Mouse (Mus musculus): Measurements from ENCODE around the gene Rinl. TPM values are rescaled to one million over a fixed set of nuclear protein-coding genes. Genes with fewer than 3 reads are reported as not detected.
A peak's percentile ranks its signal among the peaks of the same experiment; 100 is the strongest.

The Rinl gene
- total RNA-seq, 2 experiments from 2014 or later, result 2.4 to 3.0 TPM

DNA sequence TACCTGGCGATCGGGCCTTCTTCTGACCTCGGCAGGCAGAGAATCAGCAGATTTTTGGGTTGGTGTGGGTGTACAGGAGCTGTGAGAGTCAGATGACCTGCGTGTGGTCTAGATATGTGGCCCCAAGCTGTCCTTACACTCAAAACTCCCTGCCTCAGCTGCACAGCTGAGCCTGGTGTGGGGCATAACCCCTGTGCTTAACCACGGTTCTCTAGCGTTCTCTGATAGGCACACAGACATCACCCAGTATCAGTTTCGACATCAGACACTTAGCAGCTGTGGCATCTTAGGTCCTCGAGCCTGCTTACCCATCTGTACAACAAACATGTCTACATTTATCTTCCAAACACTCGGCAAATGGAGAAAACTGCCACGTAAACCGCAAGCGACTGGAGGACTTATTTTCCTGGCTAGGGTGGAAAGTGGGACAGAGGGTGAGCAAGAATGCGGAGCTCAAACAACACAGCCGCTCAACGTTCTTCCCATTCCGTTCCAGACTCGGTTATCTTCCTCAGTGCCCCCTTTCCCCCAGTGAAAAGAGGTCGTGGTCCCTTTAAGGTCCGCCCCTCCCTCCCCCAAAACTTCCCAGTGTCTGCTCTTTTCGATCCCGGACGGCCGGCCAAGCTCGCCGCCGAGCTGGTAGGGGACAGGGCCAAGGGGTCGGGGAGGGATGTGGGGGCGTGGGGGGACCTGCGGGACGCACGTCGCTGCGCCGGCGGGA, 19.6 kb downstream of the Rinl start, which contains the start of gene Hnrnpl:
Hnrnpl (plus strand) TSS at position 321 of the 721 bp plus-strand sequence.
- DNase-seq (ENCODE audit: low spot score in 2 of 2), result no peak

DNA sequence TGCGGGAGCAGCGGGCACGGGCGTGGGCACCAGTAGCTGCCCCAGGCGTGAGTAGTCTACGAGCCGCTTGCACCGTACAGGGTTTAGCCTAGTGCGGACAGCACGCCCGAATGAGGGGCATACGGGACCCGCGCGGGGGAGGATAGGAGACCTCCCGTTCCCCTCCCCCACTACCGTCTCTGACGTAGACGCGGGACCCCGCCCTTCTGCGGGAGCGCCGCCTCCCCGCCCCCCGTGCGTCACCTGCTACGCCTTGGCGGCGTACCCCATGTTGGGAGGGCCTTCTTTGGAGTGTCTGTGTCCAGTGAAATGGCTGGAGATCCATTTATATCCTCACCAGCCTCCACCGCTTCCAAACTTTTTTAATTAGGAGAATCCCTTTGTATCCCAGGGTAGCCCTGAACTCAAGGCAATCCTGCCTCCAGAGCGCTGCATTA, 20.2 kb downstream of the Rinl start:
- DNase-seq (ENCODE audit: low spot score in 2 of 2), result peak; percentile 93 to 96

DNA sequence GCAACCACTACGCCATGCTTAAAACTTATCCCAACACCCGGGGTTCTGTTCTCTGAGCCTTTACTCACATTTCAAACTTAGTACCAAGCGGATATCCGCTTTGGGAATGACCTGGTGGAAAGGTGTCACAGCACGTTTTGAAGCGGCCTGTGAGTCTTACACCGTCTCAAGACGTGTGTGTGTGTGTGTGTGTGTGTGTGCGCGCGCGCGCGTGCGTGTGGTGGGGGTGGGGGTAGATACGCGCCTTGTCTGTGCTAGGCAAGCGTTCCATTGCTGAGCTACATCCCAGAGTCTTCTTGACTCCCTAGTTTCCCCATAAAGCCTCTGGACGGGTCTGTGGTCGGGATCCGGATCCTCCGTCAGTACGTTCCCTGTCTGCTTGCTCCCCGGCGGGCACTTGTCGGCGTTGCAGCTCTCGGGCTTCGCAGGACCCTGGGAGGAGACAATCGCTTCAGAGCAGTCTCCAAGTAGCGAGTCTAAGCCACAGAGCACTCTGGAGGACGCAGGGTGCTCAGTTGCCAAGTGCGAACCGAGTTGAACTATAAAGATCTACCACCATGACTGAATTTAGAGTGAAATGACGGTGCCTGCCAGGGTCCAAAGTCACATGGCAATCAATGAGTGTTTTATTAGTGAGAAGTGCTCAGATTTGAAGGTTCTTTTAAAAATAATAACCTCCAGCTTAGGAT, 20.8 kb downstream of the Rinl start:
- DNase-seq (ENCODE audit: low spot score in 2 of 2), result peak in 1 of 2 experiments; percentile 49

DNA sequence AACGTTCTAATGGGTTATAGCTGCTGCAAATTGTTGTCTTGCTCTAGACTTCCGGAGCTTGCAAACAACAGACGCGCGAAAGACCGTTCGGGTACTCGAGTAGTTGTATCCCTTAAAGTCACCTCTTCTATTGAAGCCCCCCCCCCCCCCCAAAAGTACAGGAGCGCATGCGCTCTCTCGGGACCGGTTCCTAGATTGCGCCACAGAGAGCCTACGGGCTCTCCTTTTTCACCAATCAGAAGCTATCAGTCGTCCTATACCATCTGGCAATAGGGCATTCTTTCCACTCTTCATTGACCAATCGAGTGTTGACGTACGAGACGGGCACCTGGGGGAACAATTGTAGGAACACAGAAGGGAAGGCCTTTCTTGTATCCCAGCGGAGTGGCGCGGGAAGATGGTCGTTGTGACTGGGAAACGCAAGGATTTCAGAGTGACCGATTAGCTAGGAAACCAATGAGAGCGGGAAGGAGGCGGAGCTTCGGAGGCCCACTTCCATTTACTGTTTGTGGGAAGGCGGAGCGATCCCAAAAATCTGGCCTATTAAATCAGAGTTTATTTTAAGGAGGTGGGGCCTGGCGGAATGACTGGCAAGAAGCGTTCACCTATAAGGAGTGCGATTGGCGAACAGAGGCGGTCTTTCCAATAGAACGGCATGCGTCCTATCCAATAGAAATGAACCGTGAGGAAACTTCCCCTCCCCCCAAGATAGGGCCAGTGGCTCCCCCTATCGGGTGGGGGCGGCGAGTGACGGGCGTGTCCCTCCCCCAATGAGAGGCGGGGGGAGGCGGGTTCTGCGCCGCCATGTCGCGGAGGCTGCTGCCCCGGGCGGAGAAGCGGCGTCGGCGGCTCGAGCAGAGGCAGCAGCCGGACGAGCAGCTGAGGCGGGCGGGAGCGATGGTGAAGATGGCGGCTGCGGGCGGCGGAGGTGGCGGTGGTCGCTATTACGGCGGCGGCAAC, 21.6 kb downstream of the Rinl start:
- peak; percentile 98 to 100 for DNase-seq (ENCODE audit: low spot score in 2 of 2)

DNA sequence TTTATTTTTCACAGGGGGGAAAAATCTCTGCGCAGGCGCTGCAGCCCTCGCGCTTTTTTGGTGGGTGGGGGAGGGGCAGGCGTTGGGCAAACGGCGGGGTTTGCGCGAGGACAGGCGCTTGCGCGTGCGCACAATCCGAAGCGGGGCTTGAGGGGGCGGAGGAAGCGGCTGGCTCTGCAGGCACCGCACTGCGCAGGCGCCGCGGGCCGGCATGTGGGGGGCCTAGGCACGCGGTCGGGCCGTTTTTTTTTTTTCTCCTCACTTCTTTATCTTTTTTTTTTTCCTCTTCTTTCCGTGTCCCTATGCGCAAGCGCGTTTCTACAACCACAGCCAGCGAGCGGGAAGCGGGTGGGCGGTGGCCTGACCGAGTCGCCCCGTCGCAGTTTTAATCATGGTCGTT, 22.5 kb downstream of the Rinl start:
- DNase-seq (ENCODE audit: low spot score in 2 of 2), result peak; percentile 85 to 93

DNA sequence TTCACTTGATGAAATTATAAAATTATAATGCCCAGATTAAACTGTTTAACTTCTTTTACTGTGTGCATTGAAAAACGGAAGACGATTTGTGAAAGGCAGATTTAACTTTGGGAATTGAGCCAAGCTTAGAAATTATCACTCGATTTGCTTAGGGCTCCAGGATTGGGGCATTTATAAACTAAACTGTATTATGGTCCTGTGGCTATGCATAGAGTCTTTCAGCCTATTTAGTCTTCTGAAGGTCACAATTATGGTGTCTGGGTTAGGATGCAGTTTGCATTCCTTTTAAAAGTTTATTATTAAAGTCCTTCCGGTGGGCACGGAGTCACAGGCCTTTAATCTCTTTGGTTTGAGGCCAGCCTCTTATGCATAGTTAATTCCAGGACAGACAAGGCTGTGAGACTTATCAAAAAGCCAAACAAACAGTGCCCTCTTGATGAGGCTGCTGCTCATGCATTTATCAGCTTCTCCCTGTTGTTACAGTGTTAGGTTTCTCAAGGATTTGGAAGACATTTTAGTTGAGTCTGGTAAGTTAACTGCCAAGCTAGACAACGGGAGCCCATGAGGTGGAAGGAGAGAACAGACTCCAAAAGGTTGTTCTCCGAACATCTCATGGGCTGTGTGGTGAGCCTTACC, 23.0 kb downstream of the Rinl start:
- no peak for DNase-seq (ENCODE audit: low spot score in 2 of 2)

DNA sequence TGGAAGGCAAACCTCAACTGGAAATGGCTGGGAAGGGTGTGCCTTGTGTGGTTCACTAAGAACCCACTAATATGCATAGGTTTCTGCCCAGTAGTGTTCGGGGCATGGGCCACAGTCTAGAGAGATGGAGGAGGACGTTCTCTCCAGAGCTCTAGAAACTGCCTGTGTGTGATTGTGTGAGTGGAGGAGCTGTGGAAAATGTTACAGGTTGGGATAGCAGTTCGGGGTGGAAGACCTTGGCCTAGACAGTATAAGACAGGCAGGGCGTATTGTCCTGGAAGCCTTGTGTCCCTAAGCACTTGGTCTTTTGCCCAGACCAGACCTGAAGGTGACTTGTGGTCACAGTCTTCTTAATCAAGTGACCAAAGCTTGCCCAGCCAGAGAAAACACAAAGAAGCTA, 23.7 kb downstream of the Rinl start:
- DNase-seq (ENCODE audit: low spot score in 2 of 2), result no peak

DNA sequence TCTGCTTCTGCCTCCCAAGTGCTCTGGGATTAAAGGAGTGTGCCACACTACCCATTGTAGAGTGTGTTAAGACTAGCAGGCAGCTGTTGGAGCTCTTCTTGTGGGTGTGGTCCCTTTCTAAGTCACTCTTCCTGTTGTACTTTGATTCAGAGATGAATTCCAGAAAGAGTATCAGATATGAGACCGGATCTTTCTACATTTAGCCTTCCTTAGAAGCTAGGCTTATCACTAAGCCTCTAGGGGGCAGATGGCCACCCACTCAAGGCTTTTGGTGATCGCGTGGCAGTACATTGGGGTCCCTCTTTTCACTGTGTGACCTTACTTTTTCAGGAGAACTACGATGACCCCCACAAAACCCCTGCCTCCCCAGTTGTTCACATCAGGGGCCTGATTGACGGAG, 24.2 kb downstream of the Rinl start:
- no peak for DNase-seq (ENCODE audit: low spot score in 2 of 2)

DNA sequence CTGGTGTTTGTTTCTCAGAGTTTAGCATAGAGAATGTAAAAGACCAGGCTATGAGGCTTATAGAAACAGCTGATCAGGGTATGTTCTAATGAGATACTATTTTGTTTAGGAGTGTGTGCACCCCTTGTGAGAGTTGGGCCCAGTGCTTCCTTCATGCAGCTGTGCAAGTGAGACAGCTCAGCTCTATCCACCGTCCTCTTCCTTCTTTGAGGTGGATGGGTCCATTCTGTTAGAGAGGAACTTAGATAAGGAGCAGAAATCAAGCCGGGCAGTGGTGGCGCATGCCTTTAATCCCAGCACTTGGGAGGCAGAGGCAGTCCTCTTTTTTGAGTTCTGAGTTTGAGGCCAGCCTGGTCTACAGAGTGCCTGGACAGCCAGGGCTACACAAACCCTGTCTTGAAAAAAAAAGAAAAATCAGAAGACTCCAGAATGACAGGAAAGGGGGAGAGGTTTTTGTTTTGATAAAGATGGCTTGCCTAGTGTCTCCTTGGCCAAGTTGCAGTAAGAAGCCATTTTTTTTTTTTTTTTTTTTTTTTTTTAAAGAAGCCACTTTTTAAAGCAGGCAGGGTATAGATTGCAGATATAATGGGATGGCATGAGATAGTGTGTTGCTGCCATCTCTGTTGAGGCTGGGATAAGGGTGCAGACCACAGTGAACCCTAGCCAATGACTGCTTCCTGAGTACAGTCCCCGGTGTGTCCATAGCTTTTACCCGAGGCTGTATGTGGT, 25.7 kb downstream of the Rinl start:
- DNase-seq (ENCODE audit: low spot score in 2 of 2), result no peak

DNA sequence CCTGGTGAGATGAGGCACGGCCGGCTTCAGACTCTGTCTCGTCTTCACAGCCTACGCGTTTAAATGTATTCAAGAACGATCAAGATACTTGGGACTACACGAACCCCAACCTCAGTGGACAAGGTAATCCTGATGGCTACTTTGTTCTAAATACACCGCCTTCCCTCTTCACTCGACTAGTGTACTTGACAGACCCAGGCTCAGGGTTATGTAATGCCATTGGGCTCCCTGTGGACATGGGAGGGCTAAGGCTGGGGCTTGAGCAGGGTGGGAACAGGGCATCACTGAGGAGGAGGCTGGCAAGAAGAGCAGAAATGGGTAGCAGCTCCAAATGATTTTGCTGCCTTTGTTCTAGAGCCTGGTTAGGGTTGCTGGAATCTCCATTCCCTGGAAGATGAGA, 26.5 kb downstream of the Rinl start:
- DNase-seq (ENCODE audit: low spot score in 2 of 2), result no peak

DNA sequence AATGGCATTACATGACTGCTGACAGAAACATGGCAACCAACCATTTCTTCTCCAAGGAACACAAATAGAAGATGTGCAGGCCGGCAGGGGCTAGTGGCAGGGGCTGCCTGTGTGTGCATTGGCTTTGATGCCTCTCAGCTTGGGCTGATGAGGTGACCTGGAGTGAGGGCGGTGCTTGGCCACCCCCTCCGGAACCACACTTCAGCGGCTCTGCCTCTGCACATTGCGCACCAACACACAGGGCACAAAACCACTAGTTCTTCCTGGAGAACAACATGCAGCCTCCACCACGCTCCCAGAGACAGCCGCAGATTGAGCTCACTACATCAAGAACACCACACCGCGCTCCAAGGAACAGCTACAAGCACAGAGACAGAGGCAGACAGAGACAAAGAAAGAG, 27.4 kb downstream of the Rinl start:
- no peak for DNase-seq (ENCODE audit: low spot score in 2 of 2)

DNA sequence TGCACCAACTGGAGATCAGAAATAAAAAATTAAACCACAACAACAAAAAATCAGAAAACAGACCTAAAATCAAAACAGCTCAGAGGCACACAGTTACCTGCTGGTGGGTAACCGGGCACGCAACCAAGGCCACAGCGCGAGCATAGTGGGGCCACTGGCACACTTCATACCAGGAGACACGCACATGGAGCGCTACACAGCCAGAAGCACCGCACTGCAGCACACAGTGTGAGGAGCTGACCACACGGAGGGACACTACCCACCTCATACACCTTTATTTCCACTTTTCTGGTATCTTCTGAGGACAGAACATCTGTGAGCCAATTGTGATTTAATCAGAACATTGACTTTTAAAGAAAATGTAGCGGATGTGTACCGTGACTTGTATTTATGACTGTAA, 28.2 kb downstream of the Rinl start:
- DNase-seq (ENCODE audit: low spot score in 2 of 2), result no peak

DNA sequence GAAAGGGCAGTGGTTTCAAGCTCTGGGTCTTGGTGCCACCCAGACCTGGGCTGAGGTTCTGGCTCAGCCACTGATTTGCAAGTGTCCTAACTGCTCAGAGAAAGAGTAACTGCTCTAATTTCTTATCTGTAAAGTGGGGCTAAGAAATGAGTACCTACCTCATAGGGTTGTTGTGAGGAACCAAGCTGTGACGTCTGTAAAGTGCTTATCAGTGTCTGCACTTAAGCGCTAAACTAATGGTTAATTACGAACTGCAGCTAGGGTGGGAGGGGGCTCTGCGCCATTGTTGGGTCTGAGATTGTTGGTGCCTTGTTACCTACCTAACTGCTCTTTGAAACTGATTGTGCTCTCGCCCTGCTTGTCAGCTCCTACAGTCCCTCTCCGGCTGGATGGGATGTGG, 28.8 kb downstream of the Rinl start:
- DNase-seq (ENCODE audit: low spot score in 2 of 2), result no peak

DNA sequence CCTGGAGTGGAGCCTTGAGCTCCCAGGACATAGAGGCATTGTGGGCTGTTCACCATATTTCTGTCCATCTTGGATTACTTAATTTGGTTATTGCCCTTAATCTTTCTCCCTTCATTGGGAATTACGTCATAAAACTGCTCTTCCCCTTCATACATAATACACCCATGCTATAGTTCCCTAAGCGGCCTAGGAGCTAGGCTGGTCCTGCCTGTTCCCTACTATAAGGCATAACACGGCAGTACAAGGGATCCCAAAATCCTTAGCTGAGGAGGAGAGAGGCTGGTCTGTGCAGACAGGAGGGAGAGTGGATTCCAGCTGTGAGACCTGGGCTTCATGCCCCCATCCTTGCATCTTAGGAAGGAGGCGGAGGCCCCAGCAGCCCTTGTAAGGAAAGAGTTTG, 29.2 kb downstream of the Rinl start:
- no peak for DNase-seq (ENCODE audit: low spot score in 2 of 2)

DNA sequence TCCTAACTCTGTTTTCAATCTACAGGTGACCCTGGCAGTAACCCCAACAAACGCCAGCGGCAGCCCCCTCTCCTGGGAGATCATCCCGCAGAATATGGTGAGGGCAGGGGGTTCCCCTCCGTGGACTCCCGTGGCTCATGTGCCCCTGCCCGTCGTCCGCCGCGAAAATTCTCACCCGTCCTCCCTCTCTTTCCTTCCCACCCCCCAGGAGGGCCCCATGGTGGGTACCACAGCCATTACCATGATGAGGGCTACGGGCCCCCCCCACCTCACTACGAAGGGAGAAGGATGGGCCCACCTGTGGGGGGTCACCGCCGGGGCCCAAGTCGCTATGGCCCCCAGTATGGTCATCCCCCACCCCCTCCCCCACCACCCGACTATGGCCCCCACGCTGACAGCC, 29.7 kb downstream of the Rinl start:
- DNase-seq (ENCODE audit: low spot score in 2 of 2), result no peak

DNA sequence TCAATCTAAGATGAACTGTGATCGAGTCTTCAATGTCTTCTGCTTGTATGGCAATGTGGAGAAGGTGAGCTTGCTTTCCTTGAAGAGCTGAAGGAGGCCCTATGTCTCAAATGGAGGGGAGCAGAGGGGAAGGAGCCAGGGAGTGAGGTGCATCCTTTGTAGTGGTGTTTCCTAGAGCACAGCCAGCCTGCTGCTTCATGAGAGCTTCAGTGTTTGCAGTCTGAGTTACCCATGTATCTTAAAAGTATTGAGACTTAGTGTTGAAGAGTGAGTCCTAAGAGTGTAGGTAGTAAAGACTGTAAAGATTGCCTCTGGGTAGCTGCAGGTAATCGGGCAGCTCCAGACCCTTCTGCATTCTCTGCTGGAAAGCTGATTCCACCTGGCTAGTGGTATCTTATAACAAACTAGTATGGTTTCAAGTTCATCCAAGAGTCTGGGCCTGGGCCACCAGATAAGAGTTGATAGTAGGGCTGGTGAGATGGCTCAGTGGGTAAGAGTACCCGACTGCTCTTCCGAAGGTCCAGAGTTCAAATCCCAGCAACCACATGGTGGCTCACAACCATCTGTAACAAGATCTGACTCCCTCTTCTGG, 30.2 kb downstream of the Rinl start:
- DNase-seq (ENCODE audit: low spot score in 2 of 2), result no peak

DNA sequence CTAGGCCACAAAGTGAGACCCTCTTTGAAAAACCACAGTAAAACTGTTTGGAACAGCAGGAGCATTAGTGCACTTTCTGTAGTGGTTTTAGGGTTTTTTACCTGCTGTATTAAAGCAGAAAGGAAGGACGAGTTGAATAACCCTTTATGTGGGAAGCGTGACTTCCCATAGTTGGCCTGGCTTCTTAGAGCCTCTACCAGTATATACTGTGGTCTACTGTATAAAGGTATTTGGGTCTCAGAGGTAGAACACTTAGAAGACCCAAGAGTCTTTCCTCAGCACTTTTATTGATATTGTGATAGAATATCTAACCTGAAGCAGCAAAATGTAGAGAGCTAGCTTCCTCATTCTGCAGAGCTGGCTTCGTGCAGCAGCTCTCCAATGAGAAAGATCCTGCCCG, 30.8 kb downstream of the Rinl start:
- DNase-seq (ENCODE audit: low spot score in 2 of 2), result no peak

DNA sequence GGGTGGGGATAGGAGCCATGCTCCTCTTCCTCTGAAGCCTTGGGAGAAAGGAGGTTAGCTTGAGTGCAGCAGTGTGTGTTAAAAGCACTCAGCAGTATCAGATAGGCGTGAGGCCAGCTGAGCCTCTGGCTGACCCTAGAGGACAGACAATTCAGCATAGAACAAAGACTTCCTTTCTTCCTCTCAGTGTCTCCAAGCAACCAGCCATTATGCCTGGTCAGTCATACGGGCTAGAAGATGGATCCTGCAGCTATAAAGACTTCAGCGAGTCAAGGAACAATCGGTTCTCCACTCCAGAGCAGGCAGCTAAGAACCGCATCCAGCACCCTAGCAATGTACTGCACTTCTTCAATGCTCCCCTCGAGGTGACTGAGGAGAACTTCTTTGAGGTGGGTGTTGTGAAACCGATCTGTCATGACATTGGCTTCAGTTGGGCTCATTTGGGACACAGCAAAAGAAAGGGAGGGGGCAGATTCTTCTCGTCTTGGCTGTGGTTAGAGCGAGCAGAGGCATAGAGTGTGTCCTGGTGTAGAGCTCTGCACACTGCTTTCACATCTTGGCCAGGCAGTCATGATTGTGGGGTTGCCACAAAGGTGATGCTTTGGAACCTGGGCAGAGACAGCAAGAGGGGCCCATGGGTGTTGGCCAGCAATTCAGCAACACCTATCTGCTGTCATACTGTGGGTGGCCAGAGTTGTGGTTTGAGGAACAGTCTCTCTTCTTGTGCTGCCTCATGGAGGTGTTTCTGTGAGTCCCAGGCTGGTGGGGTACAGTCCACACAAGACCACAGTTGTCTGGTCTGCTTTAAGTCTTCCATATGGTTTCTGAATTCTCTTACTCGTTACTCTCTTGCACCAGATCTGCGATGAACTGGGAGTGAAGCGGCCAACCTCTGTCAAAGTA, 31.8 kb downstream of the Rinl start:
- DNase-seq (ENCODE audit: low spot score in 2 of 2), result no peak

DNA sequence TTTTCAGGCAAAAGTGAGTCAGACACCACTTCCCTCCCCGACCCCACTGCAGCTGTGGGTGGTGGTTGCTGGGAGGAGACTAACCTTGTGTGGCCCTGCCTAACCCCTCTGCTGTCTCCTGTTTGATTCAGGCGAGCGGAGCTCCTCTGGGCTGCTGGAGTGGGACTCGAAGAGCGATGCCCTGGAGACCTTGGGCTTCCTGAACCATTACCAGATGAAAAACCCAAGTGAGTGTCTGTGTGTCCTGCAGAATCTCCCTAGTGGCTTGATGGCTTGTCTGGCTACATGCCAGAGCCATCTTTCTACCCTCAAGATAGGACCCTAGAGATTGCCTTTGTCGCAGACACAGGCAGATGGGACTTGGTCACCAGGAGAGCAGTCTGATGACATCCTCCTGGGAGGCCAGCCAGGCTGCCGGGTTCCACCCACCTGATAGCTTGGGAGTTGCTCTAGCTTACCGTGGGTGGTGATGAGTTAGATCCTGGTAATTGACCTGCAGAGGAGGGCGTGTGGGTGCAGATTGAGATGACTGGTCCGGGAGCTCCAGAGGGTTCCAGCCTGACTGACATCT, 32.6 kb downstream of the Rinl start:
- DNase-seq (ENCODE audit: low spot score in 2 of 2), result peak; percentile 81 to 91
